Mouse (Mus musculus): ENCODE results near the gene Kcnj1. TPM values are rescaled to one million over a fixed set of nuclear protein-coding genes. Genes with fewer than 3 reads are reported as not detected.

The Kcnj1 gene
- polyA plus RNA-seq, 1 experiment from 2014 or later, result not detected

DNA sequence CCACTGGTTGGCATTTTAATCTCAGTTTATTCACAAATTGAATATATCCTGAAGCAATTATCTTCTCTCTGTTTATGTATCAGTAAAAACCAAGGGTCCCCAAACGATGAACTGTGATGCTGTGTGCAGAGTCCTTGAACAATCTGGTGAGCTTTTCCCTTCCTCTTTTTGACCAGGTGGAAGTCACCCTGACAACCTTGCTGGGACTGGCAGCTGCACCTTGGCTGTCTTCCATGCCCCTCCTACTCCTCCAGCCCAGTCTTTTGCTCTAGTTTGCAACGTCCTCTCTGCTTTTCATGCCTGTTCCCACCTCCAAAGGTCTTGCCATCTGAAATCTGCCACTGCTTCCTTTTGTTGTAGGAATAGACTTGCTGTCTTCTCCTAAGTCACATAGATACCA is 3.5 kb upstream of the Kcnj1 start:
- WGBS, result 43% methylated on average over 2 of the region's 2 CpGs
- Histone ChIP-seq H3K27ac (no peak overlapping the region), H3K4me3 (no peak overlapping the region), H3K4me1 (no peaks in the 10 kb centered on the region), H3K27me3 (ENCODE audit: insufficient read depth, poor library complexity, severe bottlenecking) (no peaks in the 10 kb centered on the region), H3K9me3 (0 out of 2 replicates have a peak, but pooled peaks cover 2% of the 10 kb centered on the region), H3K36me3 (no peaks in the 10 kb centered on the region)
- no peak for DNase-seq (ENCODE audit: low spot score)

DNA sequence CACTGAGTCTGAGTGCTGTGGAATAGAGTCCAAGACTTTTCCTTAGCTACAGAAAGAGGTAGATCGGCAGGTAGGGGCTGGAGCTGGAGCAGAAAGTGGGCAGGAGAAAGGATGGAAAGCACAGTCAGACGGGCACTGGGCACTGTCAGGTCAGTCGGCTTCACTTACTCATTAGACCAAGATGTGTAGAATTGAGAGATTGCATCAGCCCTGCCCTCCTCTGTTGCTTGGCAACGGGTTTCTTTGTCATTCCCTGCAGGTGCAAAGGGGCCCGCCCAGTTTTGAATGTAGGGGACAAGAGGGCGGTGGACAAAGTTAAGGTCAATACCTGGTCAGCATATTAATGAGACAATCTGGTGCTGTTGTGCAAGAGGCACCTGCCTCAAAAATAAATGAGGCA is 2.9 kb upstream of the Kcnj1 start:
- Histone ChIP-seq H3K4me3 (no peak overlapping the region), H3K27ac (no peak overlapping the region), H3K9me3 (0 out of 2 replicates have a peak, but pooled peaks cover 2% of the 10 kb centered on the region), H3K36me3 (no peaks in the 10 kb centered on the region), H3K27me3 (ENCODE audit: insufficient read depth, poor library complexity, severe bottlenecking) (no peaks in the 10 kb centered on the region), H3K4me1 (0 out of 2 replicates have a peak, but pooled peaks cover under 1% of the 10 kb centered on the region)
- WGBS, result 57% methylated on average over 6 of the region's 6 CpGs
- no peak for DNase-seq (ENCODE audit: low spot score)

DNA sequence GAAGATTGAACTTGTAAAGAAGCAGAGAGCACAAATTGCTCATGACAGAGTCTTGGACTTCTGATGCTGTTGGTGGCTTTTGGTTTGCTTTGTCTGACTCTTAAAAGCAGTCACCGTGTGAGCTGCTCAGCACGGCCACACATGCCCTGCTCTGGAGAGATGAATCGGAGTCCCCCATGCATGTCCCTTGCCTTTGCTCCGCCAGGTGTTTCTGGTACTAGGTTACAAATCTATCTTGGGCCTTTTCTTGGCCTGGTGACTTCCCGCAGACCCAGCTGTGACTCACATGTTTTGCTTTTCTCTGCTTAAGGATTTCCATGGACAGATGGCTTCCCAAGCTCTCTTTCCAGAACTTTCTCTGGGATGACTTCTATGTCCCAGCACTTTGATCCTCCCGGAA is 1.4 kb downstream of the Kcnj1 start:
- Histone ChIP-seq H3K27ac (no peak overlapping the region), H3K36me3 (no peaks in the 10 kb centered on the region), H3K27me3 (ENCODE audit: insufficient read depth, poor library complexity, severe bottlenecking) (no peaks in the 10 kb centered on the region), H3K9me3 (no peaks in the 10 kb centered on the region), H3K4me1 (0 out of 2 replicates have a peak, but pooled peaks cover 4% of the 10 kb centered on the region), H3K4me3 (no peak overlapping the region)
- DNase-seq (ENCODE audit: low spot score), result no peak
- 88% methylated on average over 6 of the region's 6 CpGs for WGBS

DNA sequence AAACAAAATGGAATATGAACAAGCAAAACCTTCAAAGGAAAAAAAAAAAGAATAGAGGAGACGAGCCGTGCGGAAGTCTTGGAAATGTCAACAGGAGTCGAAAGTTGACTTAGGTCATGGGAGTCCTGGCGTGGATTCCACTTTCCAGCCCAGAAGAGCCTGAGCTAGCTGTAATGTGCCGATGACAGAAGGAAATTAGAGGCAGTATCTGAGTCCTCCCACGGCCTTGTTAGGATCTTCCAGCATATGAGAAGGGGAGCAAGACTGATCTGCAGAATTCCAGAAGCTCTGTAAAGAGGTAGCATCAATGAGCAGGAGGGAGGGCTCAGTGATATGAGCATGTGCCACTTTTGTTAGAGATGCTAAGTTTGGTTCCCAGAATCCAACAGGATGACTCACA is 3.7 kb downstream of the Kcnj1 start:
- no peak for DNase-seq (ENCODE audit: low spot score)
- WGBS, result 65% methylated on average over 7 of the region's 7 CpGs
- no peak overlapping the region for H3K27ac ChIP-seq

DNA sequence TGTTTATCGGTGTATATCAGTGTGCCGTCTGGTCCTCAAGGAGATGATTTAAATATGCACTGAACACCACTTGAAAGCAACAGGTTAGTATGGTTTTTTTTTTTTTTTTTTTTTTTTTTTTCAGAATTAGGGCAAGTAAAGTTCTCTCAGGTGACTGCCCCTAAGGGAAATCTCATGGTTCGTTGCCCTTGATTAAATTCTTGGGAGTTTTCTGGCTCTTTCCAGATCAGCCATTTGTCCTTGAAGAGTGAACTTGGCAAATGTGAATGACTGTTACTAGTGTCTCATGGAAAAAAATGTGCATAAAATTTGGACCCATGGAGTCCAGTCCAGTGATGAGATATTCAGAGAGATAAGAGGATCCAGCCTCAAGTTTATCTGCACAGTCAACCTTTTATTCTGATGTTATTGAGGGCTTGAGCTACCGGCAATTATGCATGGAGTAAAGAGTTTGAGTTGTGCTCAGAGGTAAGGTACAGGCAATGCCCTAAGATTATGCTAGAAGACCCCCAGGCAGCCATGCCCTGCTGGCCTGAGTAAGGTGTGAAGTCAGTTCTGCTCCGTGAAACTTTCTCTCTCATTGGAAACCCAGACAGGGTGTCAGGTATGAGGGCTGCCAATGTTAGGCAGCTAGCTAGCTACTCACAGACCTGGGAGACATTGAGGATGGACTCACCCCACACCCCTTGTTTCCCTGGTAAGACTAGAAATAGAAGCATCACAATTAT is 4.7 kb downstream of the Kcnj1 start:
- WGBS, result 76% methylated on average over 5 of the region's 5 CpGs
- no peaks in the 10 kb centered on the region for H3K9me3 ChIP-seq
- no peak overlapping the region for H3K27ac ChIP-seq
- no peak overlapping the region for H3K4me3 ChIP-seq
- no peaks in the 10 kb centered on the region for H3K27me3 ChIP-seq (ENCODE audit: insufficient read depth, poor library complexity, severe bottlenecking)
- DNase-seq (ENCODE audit: low spot score), result no peak
- H3K4me1 ChIP-seq, result 0 out of 2 replicates have a peak, but pooled peaks cover 8% of the 10 kb centered on the region
- no peaks in the 10 kb centered on the region for H3K36me3 ChIP-seq

More for the DNA sequence above, 3.7 kb downstream of the Kcnj1 start:
- H3K4me3 ChIP-seq, result no peak overlapping the region
- H3K27me3 ChIP-seq (ENCODE audit: insufficient read depth, poor library complexity, severe bottlenecking), result no peaks in the 10 kb centered on the region
- no peaks in the 10 kb centered on the region for H3K9me3 ChIP-seq
- 0 out of 2 replicates have a peak, but pooled peaks cover 4% of the 10 kb centered on the region for H3K4me1 ChIP-seq
- no peaks in the 10 kb centered on the region for H3K36me3 ChIP-seq

DNA sequence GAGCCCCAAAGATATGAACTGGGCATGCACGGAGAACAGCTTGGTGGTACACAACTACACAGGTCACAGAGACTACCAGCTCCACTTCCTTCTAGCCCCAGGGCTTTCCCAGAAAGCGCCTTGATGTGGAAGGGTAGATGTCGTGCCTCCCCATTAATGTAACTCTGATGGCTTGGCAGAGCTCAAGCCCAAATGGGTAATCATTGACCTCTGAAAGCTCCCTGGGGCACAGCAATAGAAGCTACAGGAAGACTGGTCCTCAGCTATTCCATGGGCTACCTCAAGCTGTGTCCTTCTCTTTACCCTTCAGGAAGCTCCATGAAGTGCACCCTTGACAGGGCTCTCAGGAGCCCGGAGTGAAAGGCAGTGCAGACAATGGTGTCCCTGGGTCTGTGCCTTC is 12.6 kb downstream of the Kcnj1 start:
- H3K27me3 ChIP-seq (ENCODE audit: insufficient read depth, poor library complexity, severe bottlenecking), result peaks cover 9% of the 10 kb centered on the region; the same call in 1 of the 2 replicates
- no peak overlapping the region for H3K4me3 ChIP-seq
- WGBS, result 73% methylated on average over 4 of the region's 4 CpGs
- H3K4me1 ChIP-seq, result peaks cover 11% of the 10 kb centered on the region; the same call in 1 of the 2 replicates
- no peak overlapping the region for H3K27ac ChIP-seq
- DNase-seq (ENCODE audit: low spot score), result no peak
- H3K9me3 ChIP-seq, result no peaks in the 10 kb centered on the region
- no peaks in the 10 kb centered on the region for H3K36me3 ChIP-seq

DNA sequence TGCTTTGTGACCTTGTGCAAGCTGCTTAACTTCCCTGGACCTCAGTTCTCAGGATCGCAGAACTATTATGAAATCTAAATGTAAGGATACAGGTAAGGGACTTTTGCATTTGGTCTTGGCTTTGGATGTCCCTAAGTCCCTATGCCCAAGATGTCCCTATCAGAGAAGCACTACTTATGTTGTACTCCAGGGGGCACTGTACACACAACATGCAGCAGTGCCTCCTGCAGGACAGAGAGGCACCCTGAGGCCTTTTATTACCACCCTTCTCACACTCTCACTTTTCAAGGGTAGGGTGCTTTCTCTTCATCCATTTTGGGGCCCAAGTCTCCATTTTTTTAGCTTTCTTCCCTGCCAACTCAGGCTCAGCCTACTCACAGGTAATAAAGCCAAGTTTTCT is 15.8 kb downstream of the Kcnj1 start:
- no peaks in the 10 kb centered on the region for H3K36me3 ChIP-seq
- H3K27me3 ChIP-seq (ENCODE audit: insufficient read depth, poor library complexity, severe bottlenecking), result peaks cover 9% of the 10 kb centered on the region; the same call in 1 of the 2 replicates
- H3K4me1 ChIP-seq, result peaks cover 14% of the 10 kb centered on the region; the same call in 1 of the 2 replicates
- 84% methylated on average over 1 of the region's 1 CpGs for WGBS
- H3K27ac ChIP-seq, result no peak overlapping the region
- H3K9me3 ChIP-seq, result no peaks in the 10 kb centered on the region
- H3K4me3 ChIP-seq, result no peak overlapping the region
- DNase-seq (ENCODE audit: low spot score), result no peak

DNA sequence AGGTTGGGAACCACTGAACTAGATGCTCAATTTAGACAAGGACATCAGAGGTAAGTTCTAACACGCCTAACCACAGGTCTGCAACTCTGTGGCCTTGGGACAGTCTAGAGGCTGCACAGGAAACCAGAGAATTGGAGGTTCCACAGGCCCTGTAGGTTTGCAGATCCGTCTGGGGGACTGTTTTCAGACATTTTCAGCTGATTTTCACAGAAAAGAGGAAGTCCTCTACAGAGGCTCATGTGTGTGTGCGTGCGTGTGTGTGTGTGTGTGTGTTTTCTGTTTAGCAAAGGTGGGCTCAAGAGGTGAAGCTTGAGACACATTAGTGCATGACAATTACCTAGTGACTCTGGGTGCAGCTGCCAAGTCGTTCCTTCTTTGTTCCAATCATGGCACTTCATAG is 18.8 kb downstream of the Kcnj1 start:
- Histone ChIP-seq H3K4me1 (peaks cover 25% of the 10 kb centered on the region), H3K36me3 (no peaks in the 10 kb centered on the region), H3K9me3 (no peaks in the 10 kb centered on the region), H3K4me3 (no peak overlapping the region), H3K27ac (no peak overlapping the region), H3K27me3 (ENCODE audit: insufficient read depth, poor library complexity, severe bottlenecking) (no peaks in the 10 kb centered on the region)
- WGBS, result 81% methylated on average over 5 of the region's 5 CpGs
- no peak for DNase-seq (ENCODE audit: low spot score)

DNA sequence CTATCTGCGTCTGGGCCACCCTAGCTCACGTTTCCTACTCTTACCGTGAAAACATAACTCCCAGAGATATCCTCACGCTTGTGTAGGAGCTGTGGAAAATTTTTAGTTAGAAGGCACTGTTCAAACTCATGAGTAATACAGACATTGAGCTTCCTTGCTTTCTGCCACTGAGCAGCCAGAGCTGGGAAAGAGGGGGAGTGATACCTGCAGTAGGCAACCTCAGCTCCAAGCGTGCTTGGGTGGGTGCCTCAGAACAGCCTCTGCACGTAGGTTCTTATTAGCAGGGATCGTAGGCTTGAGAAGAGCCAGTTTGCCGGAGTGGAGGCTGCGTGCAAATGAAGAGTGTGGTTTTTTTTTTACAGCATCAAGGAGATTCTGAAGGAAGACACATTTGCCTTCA is 19.4 kb downstream of the Kcnj1 start:
- Histone ChIP-seq H3K4me1 (peaks cover 25% of the 10 kb centered on the region), H3K9me3 (no peaks in the 10 kb centered on the region), H3K27me3 (ENCODE audit: insufficient read depth, poor library complexity, severe bottlenecking) (no peaks in the 10 kb centered on the region), H3K4me3 (no peak overlapping the region), H3K27ac (no peak overlapping the region), H3K36me3 (no peaks in the 10 kb centered on the region)
- WGBS, result 68% methylated on average over 9 of the region's 9 CpGs
- no peak for DNase-seq (ENCODE audit: low spot score)

DNA sequence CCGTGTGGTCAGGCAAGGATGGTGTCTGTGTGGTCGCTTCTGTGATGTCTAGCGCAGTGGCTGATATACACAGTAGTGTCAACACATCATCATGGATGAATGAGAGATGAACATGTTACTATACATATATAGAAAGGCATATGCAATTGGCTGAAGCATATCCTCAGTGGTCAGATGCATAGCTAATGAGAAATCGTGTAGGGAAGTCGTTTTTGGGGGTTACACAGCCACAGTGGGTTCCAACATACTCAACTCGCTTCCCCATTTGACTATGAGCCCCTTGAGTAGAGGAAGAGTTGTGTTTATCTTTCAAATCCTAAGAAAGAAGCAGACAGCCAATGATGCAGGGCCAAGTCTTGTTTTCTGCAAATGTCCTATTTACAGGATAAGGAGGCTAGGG is 20.4 kb downstream of the Kcnj1 start:
- DNase-seq (ENCODE audit: low spot score), result no peak
- peaks cover 25% of the 10 kb centered on the region for H3K4me1 ChIP-seq
- no peak overlapping the region for H3K4me3 ChIP-seq
- H3K27ac ChIP-seq, result no peak overlapping the region
- H3K27me3 ChIP-seq (ENCODE audit: insufficient read depth, poor library complexity, severe bottlenecking), result no peaks in the 10 kb centered on the region
- no peaks in the 10 kb centered on the region for H3K9me3 ChIP-seq
- WGBS, result 78% methylated on average over 6 of the region's 6 CpGs
- H3K36me3 ChIP-seq, result no peaks in the 10 kb centered on the region

DNA sequence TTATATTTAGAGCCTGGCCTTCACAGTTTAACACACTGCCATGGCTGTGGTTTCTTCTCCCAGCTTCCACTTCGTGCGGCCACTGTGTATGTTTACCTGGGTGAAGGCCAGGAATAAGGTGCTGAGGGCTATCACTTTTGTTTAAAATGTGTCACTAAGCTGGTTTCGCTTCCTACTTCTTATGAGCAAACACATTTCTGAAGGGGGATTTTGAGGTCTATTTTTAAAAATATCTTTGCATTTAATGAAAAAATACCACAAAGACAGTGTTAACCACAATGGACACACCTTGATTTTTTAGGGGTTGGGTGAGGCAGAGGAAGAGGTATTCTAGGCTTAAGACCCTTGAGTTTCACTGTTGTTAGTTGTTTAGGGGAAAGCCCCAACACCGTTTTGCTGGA is 22.5 kb downstream of the Kcnj1 start:
- DNase-seq (ENCODE audit: low spot score), result no peak
- Histone ChIP-seq H3K27me3 (ENCODE audit: insufficient read depth, poor library complexity, severe bottlenecking) (no peaks in the 10 kb centered on the region), H3K4me1 (peaks cover 18% of the 10 kb centered on the region), H3K27ac (no peak overlapping the region), H3K9me3 (no peaks in the 10 kb centered on the region), H3K36me3 (no peaks in the 10 kb centered on the region), H3K4me3 (no peak overlapping the region)
- WGBS, result 70% methylated on average over 4 of the region's 4 CpGs

DNA sequence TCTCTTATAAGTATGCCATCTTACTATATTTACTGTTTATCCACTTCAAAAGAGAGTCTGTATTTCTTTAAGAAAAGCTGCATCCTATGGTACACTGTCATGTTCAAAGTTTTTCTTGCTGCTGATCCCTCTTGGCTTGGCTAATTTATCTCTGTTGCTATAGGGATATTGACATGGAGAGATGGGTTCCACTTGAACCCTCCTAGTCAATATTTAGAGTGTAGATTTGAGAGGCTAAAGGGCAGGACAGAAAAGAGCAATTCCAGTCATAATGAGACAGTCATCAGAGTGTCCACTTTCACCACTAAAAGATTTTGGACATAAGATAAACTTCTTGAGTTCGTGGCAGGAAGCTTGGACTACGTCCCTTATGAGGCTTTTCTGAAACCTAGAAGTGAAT is 27.9 kb downstream of the Kcnj1 start:
- Histone ChIP-seq H3K27me3 (ENCODE audit: insufficient read depth, poor library complexity, severe bottlenecking) (no peaks in the 10 kb centered on the region), H3K4me3 (no peak overlapping the region), H3K27ac (0 out of 2 replicates have a peak overlapping the region, but pooled peaks have one; percentile 19), H3K9me3 (no peaks in the 10 kb centered on the region), H3K36me3 (no peaks in the 10 kb centered on the region), H3K4me1 (peaks cover 21% of the 10 kb centered on the region)
- 45% methylated on average over 2 of the region's 2 CpGs for WGBS
- no peak for DNase-seq (ENCODE audit: low spot score)

DNA sequence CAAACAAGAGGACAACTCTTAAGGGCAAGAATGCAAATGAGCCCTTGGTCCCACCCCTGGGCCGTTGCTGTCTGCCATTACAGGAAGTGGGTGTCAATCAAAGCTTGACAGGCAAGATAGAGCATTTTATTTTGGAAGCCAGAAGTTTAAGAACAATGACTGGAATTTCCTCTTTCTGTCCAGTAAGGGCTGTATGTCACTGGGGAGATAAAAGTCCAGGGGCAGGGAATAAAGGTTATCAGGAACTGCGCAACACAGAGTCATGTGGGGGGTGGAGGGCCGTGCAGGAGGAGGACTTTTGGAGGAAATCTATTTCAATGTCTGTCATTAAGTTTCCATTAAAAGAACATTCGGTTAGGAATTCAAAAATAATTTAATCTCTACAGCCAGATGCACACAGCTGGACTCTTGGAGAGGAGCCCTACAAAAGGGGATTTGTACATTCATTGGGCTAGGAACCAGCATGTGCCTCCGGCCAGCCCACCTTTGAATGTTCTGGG is 28.4 kb downstream of the Kcnj1 start:
- Histone ChIP-seq H3K4me1 (peaks cover 21% of the 10 kb centered on the region), H3K9me3 (no peaks in the 10 kb centered on the region), H3K27ac (peak overlapping the region; percentile 67; the same call in 1 of the 2 replicates), H3K36me3 (no peaks in the 10 kb centered on the region), H3K4me3 (no peak overlapping the region), H3K27me3 (ENCODE audit: insufficient read depth, poor library complexity, severe bottlenecking) (0 out of 2 replicates have a peak, but pooled peaks cover under 1% of the 10 kb centered on the region)
- WGBS, result 26% methylated on average over 5 of the region's 5 CpGs
- DNase-seq (ENCODE audit: low spot score), result no peak

Measured in heart, embryonic 10.5 days (tissue).